Mouse (Mus musculus): Measurements from ENCODE around the gene Tshz2. TPM values are rescaled to one million over a fixed set of nuclear protein-coding genes. Genes with fewer than 3 reads are reported as not detected.

Tshz2 gene
- polyA plus RNA-seq, 1 experiment from 2014 or later = 1.3 TPM

Other genes with a start within 250 kb of the Tshz2 start
- not detected in 2 replicates for gene Gm11011, start 45.3 kb upstream of the Tshz2 start, polyA plus RNA-seq (2014; fragmentation: Nextera tagmentation; extraction: Ambion mirVana)

Data from midbrain, embryonic 11.5 days (tissue).